Mouse (Mus musculus) intestine, embryonic 14.5 days (tissue): Measurements from ENCODE around the gene Stxbp5. TPM values are rescaled to one million over a fixed set of nuclear protein-coding genes. Genes with fewer than 3 reads are reported as not detected.

ENCODE experiments used
- ATAC-seq: fragments of 200-750 bp; cut with Nextera tagmentation; replicated peaks from 2 replicates; pipeline ENCODE4 v1.8.0; 2017; ENCODE audit warnings: low read depth, moderate number of reproducible peaks, moderate TSS enrichment, moderate library complexity; ENCODE audit not compliant: low FRiP score, low TSS enrichment
- DNase-seq: peaks from one replicate; pipeline ENCODE4 v3.0.0-alpha.2; 2018; ENCODE audit warnings: low spot score
- H3K27ac ChIP-seq: fragments of 300-500 bp; sonication (generic); 2 replicates; pipeline ENCODE4 v1.5.1; 2014; ENCODE audit warnings: low read depth, mild to moderate bottlenecking, control low read depth
- H3K27me3 ChIP-seq: fragments of 300-500 bp; sonication (generic); replicated peaks from 2 replicates; pipeline ENCODE4 v1.6.1; 2014; ENCODE audit warnings: low read length, control low read depth; ENCODE audit not compliant: control insufficient read depth, insufficient read depth
- H3K36me3 ChIP-seq: fragments of 300-500 bp; sonication (generic); 2 replicates; pipeline ENCODE4 v1.6.1; 2014; ENCODE audit warnings: low read length, control low read depth; ENCODE audit not compliant: control insufficient read depth, insufficient read depth
- H3K4me1 ChIP-seq: fragments of 300-500 bp; sonication (generic); replicated peaks from 2 replicates; pipeline ENCODE4 v1.6.1; 2014; ENCODE audit warnings: low read length, control low read depth, mixed read lengths; ENCODE audit not compliant: control insufficient read depth, insufficient read depth
- H3K4me2 ChIP-seq: fragments of 300-500 bp; sonication (generic); 2 replicates; pipeline ENCODE4 v1.6.1; 2014; ENCODE audit warnings: low read length
- H3K4me3 ChIP-seq: fragments of 300-500 bp; sonication (generic); 2 replicates; pipeline ENCODE4 v1.5.1; 2014; ENCODE audit warnings: low read depth, low read length, control low read depth, mixed read lengths
- H3K9ac ChIP-seq: fragments of 300-500 bp; sonication (generic); 2 replicates; pipeline ENCODE4 v1.6.1; 2014; ENCODE audit warnings: mild to moderate bottlenecking, low read length
- H3K9me3 ChIP-seq: fragments of 300-500 bp; sonication (generic); 2 replicates; pipeline ENCODE4 v1.6.1; 2016; ENCODE audit warnings: low read length, control low read depth; ENCODE audit not compliant: control insufficient read depth
- WGBS: fragments of 180-500 bp; shearing (Covaris S2); extraction: QIAGEN DNeasy Blood & Tissue Kit; methylation state at CpG from one replicate; pipeline ENCODE4 v1.1.7; 2014; 5-methylcytosine and 5-hydroxymethylcytosine counted together
- polyA plus RNA-seq: library from polyadenylated mRNA; unstranded; fragments of >200 nt; fragmentation: Nextera tagmentation; extraction: Ambion mirVana; gene quantifications from 2 replicates; pipeline ENCODE4 v1.2.1, GENCODE M21; 2014

Gene Stxbp5
- polyA plus RNA-seq, 1 experiment from 2014 or later: 10.0 TPM

GRCm38 (mm10) chr10:9875905-9876304 lies 25.0 kb downstream of the Stxbp5 start:
- no peaks in the 10 kb centered on the region for H3K9me3 ChIP-seq
- no peak overlapping the region for H3K27ac ChIP-seq
- no peaks in the 10 kb centered on the region for H3K36me3 ChIP-seq
- H3K9ac ChIP-seq: no peak overlapping the region
- no peak overlapping the region for H3K4me3 ChIP-seq
- 86% methylated on average over 3 of the region's 3 CpGs for WGBS
- H3K4me1 ChIP-seq: no peaks in the 10 kb centered on the region
- no peaks in the 10 kb centered on the region for H3K27me3 ChIP-seq
- DNase-seq: no peak
- no peak for ATAC-seq
- no peak overlapping the region for H3K4me2 ChIP-seq

GRCm38 (mm10) chr10:9872143-9872542 lies 28.7 kb downstream of the Stxbp5 start:
- ATAC-seq (no peak), DNase-seq (no peak)
- Histone ChIP-seq H3K4me2 (no peak overlapping the region), H3K4me3 (no peak overlapping the region), H3K27ac (no peak overlapping the region), H3K9me3 (no peaks in the 10 kb centered on the region), H3K4me1 (no peaks in the 10 kb centered on the region), H3K36me3 (no peaks in the 10 kb centered on the region), H3K27me3 (no peaks in the 10 kb centered on the region), H3K9ac (no peak overlapping the region)
- 68% methylated on average over 2 of the region's 2 CpGs for WGBS

- ATAC-seq (no peak), DNase-seq (no peak)
- no peaks in the 10 kb centered on the region for H3K4me1 ChIP-seq
- H3K9ac ChIP-seq: no peak overlapping the region
- H3K27ac ChIP-seq: no peak overlapping the region
- no peaks in the 10 kb centered on the region for H3K36me3 ChIP-seq
- no peaks in the 10 kb centered on the region for H3K9me3 ChIP-seq
- H3K27me3 ChIP-seq: no peaks in the 10 kb centered on the region
- WGBS: 59% methylated on average over 17 of the region's 17 CpGs
- H3K4me2 ChIP-seq: no peak overlapping the region
- H3K4me3 ChIP-seq: no peak overlapping the region
Observed at GRCm38 (mm10) chr10:9866793-9867579, 33.9 kb downstream of the Stxbp5 start.

GRCm38 (mm10) chr10:9860022-9860421 lies 40.9 kb downstream of the Stxbp5 start:
- Histone ChIP-seq H3K36me3 (no peaks in the 10 kb centered on the region), H3K27me3 (no peaks in the 10 kb centered on the region), H3K9me3 (no peaks in the 10 kb centered on the region), H3K27ac (no peak overlapping the region), H3K9ac (no peak overlapping the region), H3K4me3 (no peak overlapping the region), H3K4me1 (no peaks in the 10 kb centered on the region; the same call in 1 of the 2 replicates), H3K4me2 (no peak overlapping the region)
- ATAC-seq: no peak
- DNase-seq: no peak
- 85% methylated on average over 4 of the region's 4 CpGs for WGBS

- H3K4me3 ChIP-seq: no peak overlapping the region
- WGBS: 92% methylated on average over 3 of the region's 3 CpGs
- H3K27me3 ChIP-seq: no peaks in the 10 kb centered on the region
- no peak overlapping the region for H3K9ac ChIP-seq
- H3K27ac ChIP-seq: no peak overlapping the region
- no peaks in the 10 kb centered on the region for H3K36me3 ChIP-seq
- H3K4me1 ChIP-seq: no peaks in the 10 kb centered on the region; the same call in 1 of the 2 replicates
- DNase-seq (no peak), ATAC-seq (no peak)
- H3K9me3 ChIP-seq: no peaks in the 10 kb centered on the region
- H3K4me2 ChIP-seq: no peak overlapping the region
Observed at GRCm38 (mm10) chr10:9859476-9859875, 41.4 kb downstream of the Stxbp5 start.

GRCm38 (mm10) chr10:9857850-9858249 lies 43.0 kb downstream of the Stxbp5 start:
- DNase-seq (no peak), ATAC-seq (no peak)
- no peaks in the 10 kb centered on the region for H3K9me3 ChIP-seq
- H3K27ac ChIP-seq: no peak overlapping the region
- H3K4me2 ChIP-seq: no peak overlapping the region
- 79% methylated on average over 2 of the region's 2 CpGs for WGBS
- no peaks in the 10 kb centered on the region; the same call in 1 of the 2 replicates for H3K4me1 ChIP-seq
- H3K4me3 ChIP-seq: no peak overlapping the region
- H3K9ac ChIP-seq: no peak overlapping the region
- no peaks in the 10 kb centered on the region for H3K36me3 ChIP-seq
- H3K27me3 ChIP-seq: no peaks in the 10 kb centered on the region

GRCm38 (mm10) chr10:9856792-9857191 lies 44.1 kb downstream of the Stxbp5 start:
- no peak for DNase-seq
- WGBS: 65% methylated on average over 9 of the region's 9 CpGs

GRCm38 (mm10) chr10:9846408-9846807 lies 54.5 kb downstream of the Stxbp5 start:
- H3K4me3 ChIP-seq: no peak overlapping the region
- WGBS: 94% methylated on average over 4 of the region's 4 CpGs
- DNase-seq (no peak), ATAC-seq (no peak)
- no peaks in the 10 kb centered on the region for H3K4me1 ChIP-seq
- H3K4me2 ChIP-seq: no peak overlapping the region
- H3K9me3 ChIP-seq: peaks cover 5% of the 10 kb centered on the region; the same call in 1 of the 2 replicates
- no peaks in the 10 kb centered on the region for H3K27me3 ChIP-seq
- H3K36me3 ChIP-seq: 0 out of 2 replicates have a peak, but pooled peaks cover 6% of the 10 kb centered on the region
- H3K9ac ChIP-seq: no peak overlapping the region
- no peak overlapping the region for H3K27ac ChIP-seq

More at GRCm38 (mm10) chr10:9856792-9857191, 44.1 kb downstream of the Stxbp5 start:
- no peak overlapping the region for H3K27ac ChIP-seq
- H3K4me2 ChIP-seq: no peak overlapping the region
- H3K4me3 ChIP-seq: no peak overlapping the region
- no peak overlapping the region for H3K9ac ChIP-seq
- no peaks in the 10 kb centered on the region for H3K27me3 ChIP-seq
- no peaks in the 10 kb centered on the region for H3K36me3 ChIP-seq
- H3K9me3 ChIP-seq: peaks cover under 1% of the 10 kb centered on the region; the same call in 1 of the 2 replicates
- no peak for ATAC-seq
- H3K4me1 ChIP-seq: no peaks in the 10 kb centered on the region; the same call in 1 of the 2 replicates

GRCm38 (mm10) chr10:9839408-9839807 lies 61.5 kb downstream of the Stxbp5 start:
- Histone ChIP-seq H3K36me3 (0 out of 2 replicates have a peak, but pooled peaks cover 4% of the 10 kb centered on the region), H3K4me3 (no peak overlapping the region), H3K4me2 (no peak overlapping the region), H3K4me1 (no peaks in the 10 kb centered on the region), H3K9me3 (no peaks in the 10 kb centered on the region), H3K9ac (no peak overlapping the region), H3K27ac (no peak overlapping the region), H3K27me3 (no peaks in the 10 kb centered on the region)
- 79% methylated on average over 7 of the region's 7 CpGs for WGBS
- DNase-seq (no peak), ATAC-seq (no peak)
